Mouse (Mus musculus) adrenal gland, postnatal 10 days (tissue): Measurements from ENCODE around the gene Stk19. TPM values are rescaled to one million over a fixed set of nuclear protein-coding genes. Genes with fewer than 3 reads are reported as not detected.

Source experiments
- DNase-seq: peaks from one replicate; pipeline ENCODE4 v3.0.0; 2021; ENCODE audit warnings: mixed read lengths
- long read RNA-seq, 2 experiments: library from polyadenylated mRNA; stranded (forward); transcript quantifications; one replicate each; pipeline ENCODE4 v2.0.0; 2021
- total RNA-seq, 2 experiments: library from RNA; stranded (reverse); gene quantifications; 2 replicates each; pipeline ENCODE4 v1.2.3; 2021

Gene Stk19
- total RNA-seq: 10 to 100 TPM; 31.8 to 33.0 TPM
- long read RNA-seq, experiment 1, transcript Stk19-201 (7 exons, 1,120 nt): major isoform, 21 of 50 reads
- long read RNA-seq, experiment 1, partial matches to known transcripts: 12 of 50 reads
- long read RNA-seq, experiment 1, other reads (novel, unspliced or antisense): 14 of 50 reads
- long read RNA-seq, experiment 2, transcript Stk19-201 (7 exons, 1,120 nt): major isoform, 8 of 21 reads
- long read RNA-seq, experiment 2, partial matches to known transcripts: 2 of 21 reads
- long read RNA-seq, experiment 2, other reads (novel, unspliced or antisense): 11 of 21 reads

DNA sequence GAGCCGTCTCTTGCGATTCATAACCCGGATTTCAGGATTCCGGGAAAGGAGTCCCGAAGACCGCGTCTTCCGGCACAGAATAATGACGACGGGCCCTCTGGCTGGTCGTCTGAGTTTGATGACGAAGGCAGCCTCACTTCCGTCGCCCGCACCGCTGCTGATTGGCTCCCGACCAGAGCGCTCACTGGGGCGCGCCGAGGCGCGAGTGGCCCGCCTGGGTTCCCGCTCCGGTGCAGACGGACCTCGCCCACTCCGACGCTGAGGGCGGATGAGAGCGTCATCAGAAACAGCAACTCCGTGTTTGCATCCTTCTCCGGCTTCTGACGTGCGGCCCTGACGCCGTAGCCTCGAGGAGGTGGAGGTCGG is at the start of gene Stk19, which contains the start of gene Dxo:
TSS of gene Stk19 (minus strand) at position 90 of the 366 bp plus-strand sequence.
TSS of gene Dxo (plus strand) at position 164 of the 366 bp plus-strand sequence.
- peak; percentile 98 for DNase-seq

DNA sequence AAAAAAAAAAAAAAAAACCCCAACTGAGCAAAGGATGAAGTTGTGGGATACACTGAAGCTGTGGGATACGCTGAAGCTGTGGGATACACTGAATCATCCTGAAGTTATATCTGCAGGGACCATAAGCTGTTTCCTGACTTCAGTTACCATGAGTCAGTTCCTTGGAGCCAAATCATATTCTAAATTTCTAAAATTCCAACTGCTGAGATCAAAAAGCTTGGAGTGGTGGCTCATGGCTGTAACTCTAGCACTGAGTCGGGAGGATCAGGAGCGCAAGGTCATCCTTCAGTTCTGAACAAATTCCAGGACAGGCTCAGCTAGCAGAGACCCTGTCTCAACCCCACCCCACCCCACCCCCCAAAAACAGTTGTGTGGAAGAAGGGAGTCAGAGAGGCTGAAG is 48.9 kb upstream of the Stk19 start:
- no peak for DNase-seq

DNA sequence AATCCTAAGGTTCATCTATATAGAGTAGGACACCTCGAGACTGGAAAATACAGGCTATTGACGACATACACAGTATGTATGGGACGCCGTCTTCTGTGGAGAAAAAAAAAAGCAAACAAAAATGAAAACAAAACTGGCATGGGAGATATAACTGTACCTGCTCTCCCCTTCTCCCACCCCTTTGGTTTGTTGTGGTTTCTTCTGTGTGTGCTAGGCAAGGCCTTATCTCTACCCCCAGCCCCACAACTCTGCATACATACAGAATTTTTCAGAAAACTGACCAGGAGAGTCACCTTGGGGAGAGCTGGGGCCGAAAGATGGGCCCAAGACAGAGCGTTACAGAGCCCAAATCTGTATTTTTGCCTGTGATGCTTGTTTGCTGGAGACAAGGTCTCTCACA is 48.0 kb upstream of the Stk19 start:
- DNase-seq: no peak

DNA sequence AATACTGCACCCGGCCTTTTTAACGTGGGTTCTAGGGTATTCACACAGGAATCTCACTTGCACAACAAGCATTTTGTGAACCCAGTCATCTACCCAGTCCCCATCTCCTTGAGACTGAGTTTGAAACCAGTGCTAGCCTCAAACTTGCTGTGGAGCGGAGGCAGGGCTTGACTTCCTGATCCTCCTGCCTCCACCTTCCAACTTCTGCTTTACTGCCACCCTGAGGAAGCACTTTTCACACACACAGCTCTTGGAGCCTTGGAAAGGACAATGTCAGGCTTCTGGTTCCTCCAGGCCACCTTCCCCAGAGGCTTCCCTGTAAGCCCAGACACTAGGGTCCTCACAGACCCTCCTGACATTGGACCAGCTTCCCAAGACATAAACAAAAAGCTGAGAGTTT is 46.6 kb upstream of the Stk19 start:
- no peak for DNase-seq

DNA sequence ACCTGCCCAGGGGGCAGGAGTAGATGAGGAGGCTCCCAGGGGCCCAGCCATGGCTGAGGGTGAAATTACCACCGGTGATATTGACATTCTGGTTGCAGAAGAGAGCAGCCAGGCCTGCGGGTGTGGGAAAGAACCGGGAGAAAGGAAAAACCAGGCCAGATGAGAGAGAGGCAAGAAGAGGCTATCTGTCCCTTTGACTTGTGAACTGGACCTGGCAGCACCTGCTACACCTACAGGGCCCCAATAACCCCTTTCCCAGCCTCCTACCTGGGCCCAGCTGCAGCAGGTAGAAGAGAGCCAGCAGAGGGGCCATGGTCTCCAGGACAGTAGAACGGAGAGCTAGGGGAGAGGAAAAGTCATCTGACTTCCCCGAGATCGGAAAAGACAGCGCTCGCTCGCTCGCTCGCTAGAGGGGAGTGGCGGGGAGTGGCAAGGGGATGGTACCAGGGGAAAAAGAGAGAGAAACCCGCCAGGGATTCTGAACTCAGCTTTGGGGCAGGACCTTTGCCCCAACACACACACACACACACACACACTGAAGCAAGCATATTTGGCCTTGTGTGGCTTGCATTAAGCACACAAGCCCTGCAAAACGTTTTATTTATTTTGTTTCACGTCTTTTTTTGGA is 45.1 kb upstream of the Stk19 start, which contains the start of gene Gm20547:
TSS of gene Gm20547 (minus strand) at position 360 of the 628 bp plus-strand sequence.
- DNase-seq: peak; percentile 49

DNA sequence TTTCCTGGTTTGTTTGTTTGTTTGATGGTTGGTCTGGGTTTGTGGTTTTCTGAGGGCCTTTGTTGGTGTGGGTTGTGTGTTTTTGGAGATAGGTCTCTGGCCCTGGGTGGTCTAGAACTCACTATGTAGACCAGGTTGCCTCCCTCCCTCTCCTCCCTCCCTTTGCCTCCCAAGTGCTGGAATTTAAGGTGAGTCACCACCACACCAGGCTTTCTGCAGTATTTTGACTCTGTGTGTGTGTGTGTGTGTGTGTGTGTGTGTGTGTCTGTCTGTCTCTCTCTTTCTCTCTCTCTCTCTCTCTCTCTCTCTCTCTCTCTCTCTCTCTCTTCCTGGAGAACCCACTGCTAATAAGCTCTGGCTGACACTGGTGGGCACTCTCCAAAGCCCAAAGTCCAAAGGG is 44.4 kb upstream of the Stk19 start:
- DNase-seq: no peak

DNA sequence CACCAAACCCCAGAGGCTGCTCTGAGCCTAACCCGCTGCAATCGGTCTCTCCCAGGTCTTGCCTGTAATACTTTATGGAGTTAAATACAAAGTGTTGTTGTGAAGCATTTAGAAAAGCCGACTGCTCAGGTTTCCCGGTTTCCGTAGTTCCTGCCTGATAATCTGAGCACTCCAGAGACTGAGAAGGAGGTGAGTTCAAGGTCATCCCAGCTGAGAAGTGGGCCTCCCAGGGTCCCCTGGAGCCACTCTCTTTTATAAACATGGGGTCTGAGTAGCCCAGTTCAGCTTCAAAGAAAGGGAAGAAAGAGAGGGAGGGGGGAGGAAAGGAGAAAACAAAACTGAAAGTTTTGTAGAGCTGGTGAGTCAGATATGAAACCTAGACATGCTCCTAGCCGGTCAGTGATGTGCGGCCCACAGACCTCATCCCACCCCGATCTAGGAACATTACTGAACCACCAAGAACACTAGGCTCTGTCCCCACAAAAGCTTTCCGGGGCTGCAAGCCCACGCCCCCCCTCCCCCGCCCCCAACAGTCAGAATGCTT is 42.7 kb upstream of the Stk19 start, which contains the start of gene Zbtb12:
TSS of gene Zbtb12 (plus strand) at position 148 of the 544 bp plus-strand sequence.
- no peak for DNase-seq

DNA sequence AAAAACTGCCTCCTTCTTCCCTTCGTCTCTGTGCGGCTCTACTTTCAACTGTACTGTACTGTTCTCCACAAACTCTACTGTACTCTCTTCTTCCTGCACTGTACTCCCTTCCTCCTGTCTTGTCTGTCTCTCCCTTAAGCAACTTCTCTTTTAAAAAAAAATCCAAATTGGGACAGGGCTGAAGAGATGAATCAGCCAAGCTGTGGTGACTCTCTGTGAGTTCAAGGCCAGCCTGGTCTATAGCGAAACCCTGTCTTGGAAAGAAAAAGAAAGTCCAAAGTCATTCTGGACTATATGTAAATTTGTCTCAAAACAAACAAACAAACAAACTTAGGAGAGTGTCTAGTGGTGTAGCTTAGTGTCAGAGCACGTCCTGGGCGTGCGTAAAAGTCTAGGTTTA is 37.6 kb upstream of the Stk19 start:
- DNase-seq: no peak

DNA sequence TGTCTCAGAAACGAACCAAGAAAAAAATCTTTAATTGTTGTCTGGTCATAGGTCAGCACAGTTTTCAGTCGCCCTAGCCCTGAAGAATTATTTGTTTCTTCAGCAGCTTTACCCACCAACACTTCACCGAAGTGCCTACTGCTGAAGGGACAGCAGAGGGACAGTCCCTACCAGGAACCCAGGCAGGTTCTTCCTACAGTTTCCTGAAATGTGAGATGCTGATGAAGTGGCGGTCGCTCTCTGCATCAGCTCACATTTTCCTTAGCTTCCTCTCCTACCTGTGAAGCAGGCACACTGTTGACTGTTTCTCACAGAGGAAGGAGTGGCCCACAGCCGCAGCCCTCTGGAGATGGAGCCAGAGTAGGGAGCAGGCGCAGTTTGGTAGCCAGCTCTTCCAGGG is 29.2 kb upstream of the Stk19 start:
- DNase-seq: no peak

DNA sequence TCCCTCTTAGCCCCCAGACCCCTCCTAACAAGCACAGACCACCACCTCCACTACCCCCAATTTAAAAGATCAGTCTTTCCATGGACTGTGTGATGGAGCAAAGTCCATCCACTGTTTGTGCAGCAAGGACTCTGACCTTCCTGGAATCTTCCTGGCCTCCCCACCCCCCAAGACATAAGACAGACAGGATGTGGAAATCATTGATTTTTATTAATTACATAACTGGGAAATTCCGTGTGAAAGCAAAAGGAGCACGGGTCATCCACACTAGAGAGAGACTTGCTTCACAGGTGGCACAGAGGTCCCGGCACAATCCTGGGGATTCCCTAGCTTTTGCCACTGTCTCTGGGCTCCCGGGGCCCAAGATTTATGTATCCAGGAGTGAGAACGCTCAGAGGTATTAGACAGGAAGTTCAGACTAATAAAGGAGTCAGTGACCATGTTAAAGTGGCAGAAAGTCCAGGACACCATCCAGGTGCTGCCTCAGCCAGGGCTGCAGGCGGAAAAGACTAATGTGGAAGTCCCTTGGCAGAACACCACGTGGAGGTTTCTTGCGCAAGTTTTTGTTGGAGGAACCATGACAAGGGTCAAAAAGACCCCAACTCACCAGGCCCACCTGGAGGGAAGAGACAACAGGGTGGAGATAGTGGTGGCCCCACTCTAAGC is 25.8 kb upstream of the Stk19 start, which contains the start of gene Cfb:
TSS of gene Cfb (minus strand) at position 103 of the 666 bp plus-strand sequence.
- DNase-seq: no peak

DNA sequence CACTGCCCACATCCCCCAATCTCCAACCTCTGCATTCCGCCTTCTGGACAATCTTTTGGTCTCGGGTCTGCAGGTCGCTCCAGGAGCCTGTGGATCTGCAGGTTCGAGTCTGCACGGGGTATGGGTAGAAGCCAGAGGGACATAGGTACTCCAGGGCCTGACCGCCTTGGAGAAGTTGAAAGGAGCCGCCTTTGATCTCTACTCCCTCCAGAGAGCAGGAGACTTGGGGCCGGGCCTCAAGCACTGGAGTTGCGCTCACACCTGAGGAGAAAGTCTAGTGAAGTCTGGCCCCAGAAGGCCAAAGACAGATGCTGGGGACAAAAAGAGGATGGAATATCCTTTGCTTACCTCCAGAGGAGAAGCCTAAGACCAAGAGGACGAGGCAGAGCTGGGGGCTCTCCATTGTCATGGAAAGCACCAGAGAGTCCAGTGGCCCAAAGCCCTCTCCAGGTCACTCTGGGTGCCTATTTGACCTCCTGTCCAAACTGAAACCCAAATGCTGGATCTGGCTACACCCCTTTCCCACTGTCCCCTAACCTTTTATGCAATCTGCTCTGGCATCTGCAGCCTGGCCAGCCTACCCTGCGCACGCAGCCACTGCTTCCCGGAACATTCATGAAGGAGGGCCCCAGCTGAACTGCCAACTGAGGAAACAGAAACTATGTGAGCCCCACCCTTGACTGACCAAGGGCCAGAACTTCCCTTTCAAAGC is 25.1 kb upstream of the Stk19 start:
- DNase-seq: no peak

DNA sequence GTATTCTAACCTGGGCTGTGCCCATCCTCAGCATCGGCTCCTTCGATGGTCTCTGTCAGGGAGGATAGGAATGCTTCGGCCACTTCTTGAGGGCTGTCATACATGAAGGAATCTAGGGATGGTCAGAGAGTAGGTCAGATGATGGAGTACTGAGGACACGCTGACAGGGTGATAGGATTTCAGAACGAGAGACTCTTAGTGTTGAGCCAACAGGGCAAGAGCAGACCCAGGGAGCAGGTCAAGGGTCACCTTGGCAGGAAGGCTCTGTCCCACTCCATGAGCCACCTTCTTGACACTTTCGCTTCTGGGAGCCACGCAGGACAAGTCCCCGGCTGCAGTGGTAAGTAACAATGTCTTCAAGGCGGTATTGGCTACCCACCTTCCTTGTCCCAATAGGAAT is 23.8 kb upstream of the Stk19 start:
- DNase-seq: no peak

DNA sequence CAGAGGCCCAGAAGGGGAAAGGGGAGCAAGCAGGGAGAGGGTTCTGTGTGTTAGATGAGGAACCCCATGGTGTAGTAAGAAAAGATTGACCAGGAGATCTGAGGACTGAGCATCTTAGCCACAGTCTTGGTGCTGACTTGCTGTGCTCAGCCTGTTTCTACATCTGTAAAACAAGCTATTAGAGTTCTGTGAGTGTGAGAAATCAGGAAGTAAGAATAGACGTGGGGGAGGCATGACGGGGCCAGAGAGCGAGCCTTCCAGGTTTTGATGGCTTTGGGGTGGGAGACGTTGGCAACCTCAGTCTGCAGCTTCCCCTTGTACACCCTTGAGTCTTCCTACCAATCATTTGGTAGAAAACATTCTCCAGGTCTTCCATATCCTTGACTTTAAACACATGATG is 21.9 kb upstream of the Stk19 start:
- no peak for DNase-seq

DNA sequence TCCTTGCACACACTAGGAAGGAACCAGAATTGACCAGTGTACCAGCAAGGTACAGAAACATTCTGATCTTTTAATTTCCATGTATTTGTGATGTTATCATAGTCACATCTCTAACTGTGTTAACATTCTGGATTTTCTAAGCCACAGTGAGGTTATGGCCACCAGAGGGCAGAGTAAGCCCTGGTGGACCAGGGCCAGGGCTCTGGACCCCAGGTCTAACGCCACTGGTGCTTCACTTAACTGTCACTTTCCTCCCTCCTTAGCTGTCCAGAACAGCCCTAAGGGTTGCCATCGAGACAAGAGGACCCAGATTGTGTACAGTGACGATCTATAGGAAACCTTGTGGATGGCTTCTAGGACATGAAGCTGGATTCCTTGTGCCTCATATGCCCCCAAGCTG is 19.1 kb upstream of the Stk19 start:
- peak; percentile 75 for DNase-seq

DNA sequence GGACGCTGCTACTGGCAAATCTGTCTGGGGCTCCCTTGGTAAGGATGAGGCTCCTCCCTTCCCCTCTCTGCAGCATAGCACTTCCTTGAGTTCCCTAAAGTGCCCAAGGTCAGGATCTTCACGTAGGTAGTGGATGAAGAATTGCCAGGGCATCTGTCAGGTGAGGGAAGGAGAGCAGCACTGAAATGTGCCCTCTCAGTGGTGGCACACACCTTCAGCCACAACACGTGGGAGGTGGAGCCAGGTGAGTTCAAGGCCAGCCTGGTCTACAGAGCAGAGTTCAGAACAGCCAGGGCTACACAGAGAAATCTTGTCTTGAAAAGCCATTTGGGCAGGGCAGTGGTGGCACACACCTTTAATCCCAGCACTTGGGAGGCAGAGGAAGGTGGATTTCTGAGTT is 18.0 kb upstream of the Stk19 start:
- DNase-seq: no peak

DNA sequence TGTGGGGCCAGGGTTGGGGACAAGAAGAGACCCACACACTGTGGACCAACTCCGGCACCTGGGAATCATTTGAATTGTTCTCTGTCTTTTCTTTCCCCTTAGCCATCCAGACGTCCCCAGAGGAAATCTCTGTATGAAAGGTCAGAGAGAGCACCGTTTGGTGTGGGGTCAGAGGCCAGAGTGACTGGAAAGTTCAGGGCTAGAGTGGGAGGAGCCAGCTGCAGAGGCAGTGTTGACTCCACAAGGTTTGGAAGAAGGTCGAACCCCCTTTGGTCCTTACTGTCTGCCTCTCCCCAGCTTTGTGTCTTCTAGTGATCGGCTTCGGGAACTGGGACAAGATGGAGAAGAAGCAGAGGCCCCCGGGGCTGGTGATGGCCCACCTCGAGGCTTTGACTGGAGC is 16.8 kb upstream of the Stk19 start:
- DNase-seq: no peak

DNA sequence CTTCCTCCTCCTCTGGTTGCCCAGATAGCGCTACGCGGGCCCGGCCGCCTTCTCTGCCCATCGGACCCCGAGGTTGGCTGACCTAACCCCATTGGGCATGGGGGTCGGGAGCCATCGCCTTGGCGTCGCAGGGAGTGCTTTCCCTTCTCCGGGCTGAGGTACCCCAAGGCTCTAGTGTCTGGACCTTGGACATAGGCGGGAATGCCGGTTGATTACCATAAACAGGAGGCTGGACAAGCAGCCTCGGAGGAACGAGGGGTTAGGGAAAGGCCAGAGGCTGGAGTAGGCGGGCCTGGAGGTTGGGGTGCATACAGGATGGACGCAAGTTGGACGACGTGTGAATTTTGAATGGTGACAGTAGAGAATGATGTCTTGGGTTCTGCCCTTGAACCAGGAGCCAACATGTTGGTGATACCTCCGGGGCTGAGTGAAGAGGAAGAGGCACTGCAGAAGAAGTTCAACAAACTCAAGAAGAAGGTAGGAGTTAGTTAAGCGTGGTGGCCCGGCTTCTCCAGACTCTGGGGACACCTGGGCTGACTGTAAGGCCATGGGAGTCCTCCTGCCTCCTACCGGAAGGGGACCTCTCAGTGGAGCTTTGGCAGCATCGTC is 13.9 kb upstream of the Stk19 start:
- no peak for DNase-seq

DNA sequence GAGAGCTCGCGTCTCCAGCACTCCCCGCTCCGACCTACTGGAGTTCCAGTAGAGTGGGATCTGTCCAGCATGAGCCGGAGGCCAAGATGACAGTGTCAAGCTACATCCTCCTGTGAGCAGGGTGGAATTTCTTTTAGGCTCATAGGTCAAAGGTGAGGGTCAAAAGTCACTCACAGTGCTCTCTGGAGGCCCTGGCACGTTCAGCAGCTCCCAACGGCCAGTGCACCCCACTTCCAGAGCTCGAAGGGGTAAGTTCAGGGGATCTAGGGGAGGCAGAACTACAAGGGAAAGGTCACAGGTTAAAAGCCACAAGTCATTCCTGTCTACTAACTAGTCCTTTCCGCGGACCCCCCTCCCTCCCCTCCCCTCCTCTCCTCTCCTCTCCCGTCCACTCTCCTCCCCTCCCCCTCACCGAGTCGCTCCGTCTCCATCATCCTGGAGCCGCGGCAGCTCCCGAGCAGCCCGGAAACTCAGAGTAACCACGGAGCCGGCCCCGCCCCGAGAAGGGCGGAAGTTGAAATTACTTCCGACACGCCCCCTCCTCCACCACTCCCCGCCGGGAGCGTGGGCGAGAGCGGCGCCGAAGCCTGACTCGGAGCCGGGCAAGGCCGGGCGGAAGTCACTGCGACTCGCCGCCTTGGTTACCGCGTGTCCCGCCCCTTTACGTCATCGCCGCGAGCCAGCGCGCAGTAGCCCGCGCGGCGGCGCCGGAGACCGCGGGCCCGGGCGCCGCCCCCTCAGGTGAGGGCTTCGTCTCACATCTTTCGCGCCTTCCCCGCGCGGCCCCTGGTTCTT is 13.2 kb upstream of the Stk19 start, which contains the start of the genes Skiv2l and Nelfe:
TSS of gene Skiv2l (minus strand) at position 489 of the 795 bp plus-strand sequence.
TSS of gene Nelfe (plus strand) at position 670 of the 795 bp plus-strand sequence.
- peak; percentile 99 for DNase-seq

DNA sequence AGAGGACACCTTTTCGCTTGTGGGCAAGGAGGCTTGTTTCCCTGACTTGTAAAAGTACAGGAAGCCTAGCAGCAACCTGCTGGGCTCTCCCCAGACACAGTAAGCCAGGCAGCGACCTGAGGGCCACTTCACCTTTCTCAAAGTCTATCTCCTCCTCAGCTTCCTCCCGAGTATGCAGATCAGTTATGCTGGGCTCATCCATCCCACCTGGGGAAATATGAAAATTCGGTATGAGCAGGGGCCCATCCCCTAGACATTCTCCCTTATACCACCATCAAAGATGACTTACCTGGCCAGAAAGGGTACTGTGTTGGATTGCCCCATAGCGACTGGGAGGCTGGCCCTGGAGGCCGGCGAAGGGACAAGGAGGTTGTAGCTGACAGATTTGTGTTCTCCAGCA is 10.9 kb upstream of the Stk19 start:
- no peak for DNase-seq

DNA sequence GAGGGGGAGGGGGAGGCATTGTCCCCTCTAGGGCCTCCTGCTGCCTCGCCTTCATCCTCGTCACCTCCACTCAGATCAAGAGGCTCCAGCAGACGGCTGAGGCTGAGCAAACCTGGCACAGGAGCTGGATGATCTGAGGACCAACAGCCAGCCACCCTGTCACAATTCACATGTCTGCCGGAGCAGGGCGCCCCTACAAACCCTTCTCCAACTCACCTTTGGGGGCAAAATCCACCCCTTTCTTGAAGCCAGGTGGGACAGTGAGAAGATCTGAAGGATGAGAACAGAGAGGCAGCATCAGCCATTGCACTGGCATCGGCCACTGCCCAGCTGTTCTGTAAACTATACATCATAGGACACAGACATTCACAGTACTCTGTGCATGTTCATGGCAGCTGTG is 10.4 kb upstream of the Stk19 start:
- DNase-seq: no peak

DNA sequence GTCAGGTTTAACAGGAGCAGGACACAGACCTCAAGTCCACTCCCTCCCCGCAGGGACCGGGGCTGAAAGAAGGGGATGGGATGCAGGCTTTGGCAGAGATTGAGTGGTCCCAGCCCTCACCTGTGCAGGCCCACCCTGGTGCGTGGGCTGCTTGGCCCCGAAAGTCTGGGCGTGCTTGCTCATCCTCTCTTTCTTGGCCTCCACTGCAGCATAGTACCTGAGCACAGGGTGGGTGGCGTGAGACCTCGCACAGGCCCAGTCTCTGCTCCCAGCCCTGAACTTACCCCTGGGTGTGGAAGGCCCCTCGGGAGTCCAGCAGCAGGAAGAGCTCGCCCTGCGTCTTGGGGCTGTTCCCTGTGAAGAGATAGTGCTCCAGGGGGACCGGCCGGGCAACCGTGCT is 8.1 kb upstream of the Stk19 start:
- DNase-seq: no peak
